Mouse (Mus musculus): Measurements from ENCODE around the gene Pmepa1. TPM values are rescaled to one million over a fixed set of nuclear protein-coding genes. Genes with fewer than 3 reads are reported as not detected.

The Pmepa1 gene
- 74.8 and 185 TPM in 2 replicates for polyA plus RNA-seq (2012; rRNA removed; ENCODE audit: low replicate concordance)

DNA sequence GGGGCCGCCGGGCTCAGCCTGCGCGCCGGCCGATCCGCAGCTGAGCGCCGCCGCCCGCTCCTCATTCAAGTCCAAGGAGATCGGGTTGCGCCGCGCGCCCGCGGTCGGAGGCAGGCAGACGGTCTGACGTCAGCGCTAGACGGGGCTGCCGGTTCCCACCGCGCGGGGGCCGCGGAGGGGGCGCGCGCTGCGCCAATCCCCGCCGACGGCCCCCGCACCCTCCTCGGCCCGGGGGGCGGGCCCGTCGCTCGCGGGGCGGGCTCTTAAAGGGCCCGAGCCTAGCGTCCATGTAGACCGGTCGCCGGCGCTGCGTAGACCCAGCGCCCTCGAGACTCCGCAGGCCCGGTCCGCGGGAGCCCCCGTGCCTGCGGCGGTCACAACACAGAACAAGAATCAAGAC, at the start of gene Pmepa1:
Gene Pmepa1, minus strand, starts transcription at position 125 of the 400 bp plus-strand sequence.

GRCm38 (mm10) chr2:173218416-173219141, 57.8 kb downstream of the Pmepa1 start, which contains the start of gene Zbp1:
Zbp1 (minus strand) TSS chr2:173218923.

Other genes with a start within 250 kb of the Pmepa1 start
- 0.04 TPM in 1 of 2 replicates, not detected in the other for gene Ctcfl, start 157.0 kb downstream of the Pmepa1 start, polyA plus RNA-seq (2012; rRNA removed; ENCODE audit: low replicate concordance)
- gene Pck1, start 123.5 kb downstream of the Pmepa1 start, polyA plus RNA-seq (2012; rRNA removed; ENCODE audit: low replicate concordance) = 108 and 111 TPM in 2 replicates
- gene Zbp1, start 57.6 kb downstream of the Pmepa1 start, polyA plus RNA-seq (2012; rRNA removed; ENCODE audit: low replicate concordance) = 18.4 and 22.2 TPM in 2 replicates
- gene 1700021F07Rik, start 246.1 kb upstream of the Pmepa1 start, polyA plus RNA-seq (2012; rRNA removed; ENCODE audit: low replicate concordance) = not detected in 2 replicates